ENCODE assay signal across 13 mouse cellular contexts in genomic region chr9:67574721-67575248, GRCm38 (mm10). TPM values are rescaled to one million over a fixed set of nuclear protein-coding genes. Genes with fewer than 3 reads are reported as not detected.
DNase-seq lines count a peak whose midpoint lies in the region; ATAC-seq and TF ChIP-seq lines count a peak whose summit lies in the region.
"Had no signal": no experiment of that assay in that cellular context is flagged by ENCODE, and none has a peak within 500 bp of the region (broad histone marks: within the 10 kb centered on the region; RNA-seq: fewer than 3 reads in every experiment).

No protein-coding gene starts in this region.

- no peaks in the 10 kb centered on the region for H3K36me3 ChIP-seq in hindbrain, embryonic 16.5 days (ENCODE audit: control insufficient read depth, insufficient read depth, low read length)

- H3K4me1 ChIP-seq in brown adipose tissue, adult 24 weeks (ENCODE audit: control insufficient read depth, insufficient read depth, insufficient read length, low read length): no peaks in the 10 kb centered on the region; the same call in 1 of the 2 replicates
- H3K4me1 ChIP-seq in hindbrain, embryonic 16.5 days (ENCODE audit: control insufficient read depth, insufficient read depth, low read depth, low read length): peaks cover 20% of the 10 kb centered on the region

- no peak for ATAC-seq in hindbrain, embryonic 16.5 days
- ATAC-seq: intestine, embryonic 16.5 days had no signal

- no peak for DNase-seq in layer of hippocampus, adult 2 months (ENCODE audit: low spot score in 2 of 2)
- DNase-seq in layer of hippocampus, postnatal 25 days (ENCODE audit: extremely low spot score in 1 of 2, low spot score in 1 of 2): no peak
- DNase-seq in gastrocnemius, postnatal 14 days: peak; percentile 15
- peak; percentile 17 for DNase-seq in heart, postnatal 25 days (ENCODE audit: low spot score)
- DNase-seq in frontal cortex, adult 2 months (ENCODE audit: extremely low spot score in 1 of 2, low spot score in 1 of 2): no peak
- no peak for DNase-seq in kidney, postnatal 4 days
- DNase-seq: adrenal gland, adult 8-10 months; lung, adult 18-20 months had no signal

- 68% methylated on average over 7 of the region's 7 CpGs for WGBS in hindbrain, embryonic 16.5 days

- H3K9me3 ChIP-seq in hindbrain, embryonic 16.5 days (ENCODE audit: control insufficient read depth, low read length): no peaks in the 10 kb centered on the region

- no peak overlapping the region for H3K4me3 ChIP-seq in layer of hippocampus, adult 2 months
- H3K4me3 ChIP-seq in brown adipose tissue, adult 24 weeks (ENCODE audit: insufficient read depth, low read depth, low read length): no peak overlapping the region
- no peak overlapping the region for H3K4me3 ChIP-seq in hindbrain, embryonic 16.5 days (ENCODE audit: low read length)
- H3K4me3 ChIP-seq: erythroblast, embryonic 14.5 days had no signal

- no peak for TF ChIP-seq CTCF in layer of hippocampus, adult 2 months (conservative IDR thresholded peaks at IDR 0.05)

- H3K27me3 ChIP-seq in hindbrain, embryonic 16.5 days (replicated peaks; ENCODE audit: control insufficient read depth, insufficient read depth, low read length): no peaks in the 10 kb centered on the region
- H3K27me3 ChIP-seq: CH12.LX had no signal

- no peak overlapping the region for H3K4me2 ChIP-seq in hindbrain, embryonic 16.5 days (ENCODE audit: low read length)

- no peak overlapping the region for H3K9ac ChIP-seq in hindbrain, embryonic 16.5 days (ENCODE audit: low read depth, low read length)

- intact Hi-C loops in gastrocnemius, postnatal 14 days (cut with DNase I; ENCODE audit: low total_unique reads): no loop called here
- intact Hi-C loops in heart, postnatal 25 days (cut with DNase I): no loop called here

- peak overlapping the region; percentile 60; the same call in 1 of the 2 replicates for H3K27ac ChIP-seq in layer of hippocampus, adult 2 months
- H3K27ac ChIP-seq in brown adipose tissue, adult 24 weeks (replicated peaks; ENCODE audit: low read depth, low read length): peak overlapping the region; percentile 27
- no peak overlapping the region for H3K27ac ChIP-seq in hindbrain, embryonic 16.5 days (ENCODE audit: low read depth, low read length)

RNA-seq across cellular contexts. Expression of gene Tln2, which starts 15.3 kb away (rescaled TPM):
- total RNA-seq in layer of hippocampus, adult 2 months (2021): 100 to 1,000 TPM in 1 of 2 experiments, 10 to 100 TPM in 1; 95.2 to 101 TPM
- total RNA-seq in layer of hippocampus, postnatal 25 days (2021): 100 to 1,000 TPM in 1 of 2 experiments, 10 to 100 TPM in 1; 89.9 to 104 TPM
- polyA plus RNA-seq in brown adipose tissue, adult 24 weeks (2012; ENCODE audit: insufficient read depth, insufficient read length, missing spikeins): 12.0 and 16.7 TPM in 2 replicates
- total RNA-seq in gastrocnemius, postnatal 14 days (2021): 100 to 1,000 TPM; 101 to 103 TPM
- total RNA-seq in heart, postnatal 25 days (2021): 10 to 100 TPM; 89.4 to 91.5 TPM
- 36.5 and 37.6 TPM in 2 replicates for polyA plus RNA-seq in frontal cortex, adult 2 months (2012; rRNA removed)
- 28.5 and 37.9 TPM in 2 replicates for polyA plus RNA-seq in hindbrain, embryonic 16.5 days (2015; fragmentation: Nextera tagmentation; extraction: Ambion mirVana)

Comparison
In these comparisons a context has a peak if more than half of its experiments do, and no peak if none do; other contexts are left out.
1. DNase-seq: peak in gastrocnemius, postnatal 14 days (single experiment) and heart, postnatal 25 days (single experiment); none in layer of hippocampus, adult 2 months (0 of 2), layer of hippocampus, postnatal 25 days (0 of 2), frontal cortex, adult 2 months (0 of 2) and kidney, postnatal 4 days (0 of 2).